In genomic region chr4:87065227-87065626, GRCm38 (mm10) we compare ENCODE assay signal across 21 mouse cellular contexts.
A peak's percentile ranks its signal among the peaks of the same experiment; 100 is the strongest.
DNase-seq lines count a peak whose midpoint lies in the region; ATAC-seq lines count a peak whose summit lies in the region.
"Had no signal": no experiment of that assay in that cellular context is flagged by ENCODE, and none has a peak within 500 bp of the region (broad histone marks: within the 10 kb centered on the region; RNA-seq: fewer than 3 reads in every experiment).

No protein-coding gene starts in this region.

- no peak for DNase-seq in heart, embryonic 10.5 days (ENCODE audit: low spot score)
- no peak for DNase-seq in heart, adult 11 months
- no peak for DNase-seq in heart, adult 8-10 months (ENCODE audit: low spot score)
- DNase-seq in ES-CJ7 (ENCODE audit: low read depth, low spot score): peak; percentile 38
- DNase-seq in heart, postnatal 4 days: peak; percentile 25
- DNase-seq: adrenal gland, adult 2 months; adrenal gland, postnatal 25 days; B cell, adult 2 months; cerebellum, adult 18-20 months; cerebellum, adult 9-11 months; cerebellum, postnatal 36 days; gastrocnemius, postnatal 14 days; kidney, adult 18-20 months had no signal

- no peaks in the 10 kb centered on the region for H3K9me3 ChIP-seq in heart, embryonic 10.5 days
- H3K9me3 ChIP-seq in heart, embryonic 14.5 days (ENCODE audit: control insufficient read depth, low read length): no peaks in the 10 kb centered on the region
- H3K9me3 ChIP-seq: embryonic facial prominence, embryonic 13.5 days; forebrain, embryonic 12.5 days; hindbrain, embryonic 10.5 days; intestine, embryonic 15.5 days had no signal

- no peaks in the 10 kb centered on the region for H3K36me3 ChIP-seq in heart, embryonic 10.5 days
- H3K36me3 ChIP-seq in heart, embryonic 14.5 days (ENCODE audit: control insufficient read depth, insufficient read depth, low read length): no peaks in the 10 kb centered on the region
- H3K36me3 ChIP-seq: embryonic facial prominence, embryonic 13.5 days; forebrain, embryonic 12.5 days; hindbrain, embryonic 10.5 days; intestine, embryonic 15.5 days had no signal

- H3K4me3 ChIP-seq in heart, embryonic 10.5 days: no peak overlapping the region
- no peak overlapping the region for H3K4me3 ChIP-seq in heart, embryonic 14.5 days (ENCODE audit: control insufficient read depth in 1 of 2, insufficient read depth in 1 of 2, low read depth in 1 of 2, low read length in 2 of 2)
- H3K4me3 ChIP-seq: embryonic facial prominence, embryonic 13.5 days; forebrain, embryonic 12.5 days; hindbrain, embryonic 10.5 days; intestine, embryonic 15.5 days had no signal

- peaks cover 21% of the 10 kb centered on the region for H3K4me1 ChIP-seq in heart, embryonic 10.5 days
- H3K4me1 ChIP-seq in heart, embryonic 14.5 days (ENCODE audit: control insufficient read depth in 2 of 2, insufficient read depth in 2 of 2, low read length in 2 of 2): peaks cover 8 to 31% of the 10 kb centered on the region in 2 experiments
- H3K4me1 ChIP-seq: embryonic facial prominence, embryonic 13.5 days; intestine, embryonic 15.5 days had no signal

- peak overlapping the region; percentile 52; the same call in 1 of the 2 replicates for H3K27ac ChIP-seq in heart, embryonic 10.5 days
- peak overlapping the region; percentile 3 to 10 for H3K27ac ChIP-seq in heart, embryonic 14.5 days (replicated peaks in 1 of 2; ENCODE audit: control insufficient read depth in 1 of 2, insufficient read depth in 1 of 2, low read depth in 2 of 2, low read length in 2 of 2)
- H3K27ac ChIP-seq: embryonic facial prominence, embryonic 13.5 days; forebrain, embryonic 12.5 days; hindbrain, embryonic 10.5 days; hindbrain, embryonic 14.5 days; intestine, embryonic 15.5 days had no signal

- peak; percentile 64; the same call in 1 of the 2 replicates for ATAC-seq in heart, embryonic 14.5 days (ENCODE audit: insufficient number of reproducible peaks, insufficient read depth, low FRiP score, low read depth)
- no peak for ATAC-seq in granulocyte monocyte progenitor cell, adult 5-6 weeks (replicated peaks; ENCODE audit: poor library complexity, severe bottlenecking)
- ATAC-seq: CD4-positive, CD25-positive, alpha-beta regulatory T cell, adult 4 months; intestine, embryonic 15.5 days had no signal

- no peak overlapping the region for H3K9ac ChIP-seq in heart, embryonic 14.5 days (ENCODE audit: low read length)
- H3K9ac ChIP-seq: embryonic facial prominence, embryonic 13.5 days; forebrain, embryonic 12.5 days; hindbrain, embryonic 14.5 days; intestine, embryonic 15.5 days had no signal

- H3K27me3 ChIP-seq in heart, embryonic 10.5 days (ENCODE audit: insufficient read depth, poor library complexity, severe bottlenecking): no peaks in the 10 kb centered on the region
- no peaks in the 10 kb centered on the region for H3K27me3 ChIP-seq in heart, embryonic 14.5 days (ENCODE audit: control insufficient read depth, insufficient read depth, low read length)
- H3K27me3 ChIP-seq: embryonic facial prominence, embryonic 13.5 days; forebrain, embryonic 12.5 days; intestine, embryonic 15.5 days had no signal

- 56% methylated on average over 5 of the region's 5 CpGs for WGBS in heart, embryonic 10.5 days
- WGBS in heart, embryonic 14.5 days: 30% methylated on average over 5 of the region's 5 CpGs

- H3K4me2 ChIP-seq in heart, embryonic 14.5 days (ENCODE audit: low read length): no peak overlapping the region
- H3K4me2 ChIP-seq: embryonic facial prominence, embryonic 13.5 days; forebrain, embryonic 12.5 days; hindbrain, embryonic 14.5 days; intestine, embryonic 15.5 days had no signal

Comparison
In these comparisons a context has a peak if more than half of its experiments do, and no peak if none do; other contexts are left out.
1. DNase-seq: peak in ES-CJ7 (single experiment) and heart, postnatal 4 days (single experiment); none in heart, embryonic 10.5 days (single experiment), heart, adult 11 months (single experiment) and heart, adult 8-10 months (single experiment).